Comparison of ENCODE assay signal across 24 mouse cellular contexts in the genomic region with DNA sequence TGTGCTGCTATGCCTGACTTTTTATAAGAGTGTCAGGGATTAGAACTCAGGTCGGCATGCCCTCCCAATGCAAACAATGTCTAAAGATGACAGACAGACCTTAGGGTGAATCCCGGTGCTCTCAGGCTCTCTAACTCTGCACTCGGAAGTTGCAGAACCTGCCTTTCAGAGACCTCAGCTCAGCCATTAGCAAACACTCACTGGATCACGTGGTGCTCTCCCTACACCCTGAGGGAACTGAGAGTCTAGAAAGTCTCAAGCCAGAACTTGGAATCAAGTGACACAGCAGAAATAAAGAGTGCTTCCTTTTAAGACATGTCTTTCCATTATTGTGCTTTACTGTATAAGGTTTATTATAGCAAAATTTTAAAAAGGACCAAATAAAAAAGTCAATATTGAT. TPM values are rescaled to one million over a fixed set of nuclear protein-coding genes. Genes with fewer than 3 reads are reported as not detected.
DNase-seq lines count a peak whose midpoint lies in the region; ATAC-seq and TF ChIP-seq lines count a peak whose summit lies in the region.
"Had no signal": no experiment of that assay in that cellular context is flagged by ENCODE, and none has a peak within 500 bp of the region (broad histone marks: within the 10 kb centered on the region; RNA-seq: fewer than 3 reads in every experiment).

No protein-coding gene starts in this region.

- H3K27me3 ChIP-seq in kidney, embryonic 15.5 days = no peaks in the 10 kb centered on the region
- H3K27me3 ChIP-seq in CH12.LX (replicated peaks) = no peaks in the 10 kb centered on the region
- H3K27me3 ChIP-seq in midbrain, postnatal 0 days (ENCODE audit: insufficient read depth, low read length) = no peaks in the 10 kb centered on the region
- H3K27me3 ChIP-seq: heart, embryonic 12.5 days; limb, embryonic 13.5 days had no signal

- no peak for TF ChIP-seq RAD21 in CH12.LX (IDR thresholded peaks at IDR 0.05; ENCODE audit: low read depth, low read length)

- intact Hi-C loops in left cerebral cortex, postnatal 14 days (cut with DNase I) = loop anchor here (5.0 kb wide), 2 partner anchors 47 to 48 kb away; no protein-coding TSS in a partner anchor

- no peak overlapping the region for H3K9ac ChIP-seq in kidney, embryonic 15.5 days
- no peak overlapping the region for H3K9ac ChIP-seq in CH12.LX (ENCODE audit: insufficient read depth, low read depth)
- H3K9ac ChIP-seq in midbrain, postnatal 0 days (replicated peaks; ENCODE audit: low read length, poor library complexity, severe bottlenecking) = no peak overlapping the region
- H3K9ac ChIP-seq: heart, embryonic 12.5 days; limb, embryonic 13.5 days; liver, embryonic 14.5 days; neural tube, embryonic 12.5 days had no signal

- H3K27ac ChIP-seq in kidney, embryonic 15.5 days = no peak overlapping the region
- H3K27ac ChIP-seq in CH12.LX (ENCODE audit: insufficient read depth, low read depth) = no peak overlapping the region
- H3K27ac ChIP-seq in midbrain, postnatal 0 days (ENCODE audit: low read depth, low read length) = no peak overlapping the region
- H3K27ac ChIP-seq: forebrain, embryonic 10.5 days; hindbrain, postnatal 0 days; limb, embryonic 13.5 days; liver, embryonic 14.5 days; midbrain, embryonic 10.5 days; neural tube, embryonic 12.5 days had no signal

- no peak for ATAC-seq in kidney, embryonic 15.5 days (replicated peaks; ENCODE audit: low FRiP score)
- peak; percentile 61 for ATAC-seq in megakaryocyte progenitor cell, adult 5-6 weeks (replicated peaks; ENCODE audit: poor library complexity)
- ATAC-seq in midbrain, postnatal 0 days (ENCODE audit: low FRiP score) = no peak
- ATAC-seq: hindbrain, postnatal 0 days; intestine, embryonic 16.5 days had no signal

- H3K36me3 ChIP-seq in kidney, embryonic 15.5 days = no peaks in the 10 kb centered on the region
- H3K36me3 ChIP-seq in CH12.LX (replicated peaks in 1 of 2; ENCODE audit: control insufficient read depth in 1 of 2, insufficient read depth in 1 of 2, low read length in 1 of 2) = peaks cover 0 to 5% of the 10 kb centered on the region in 2 experiments
- H3K36me3 ChIP-seq in midbrain, postnatal 0 days (ENCODE audit: insufficient read depth, low read length) = no peaks in the 10 kb centered on the region
- H3K36me3 ChIP-seq: forebrain, embryonic 10.5 days; limb, embryonic 13.5 days; midbrain, embryonic 10.5 days; neural tube, embryonic 12.5 days had no signal

- no peaks in the 10 kb centered on the region for H3K79me2 ChIP-seq in CH12.LX (replicated peaks; ENCODE audit: control insufficient read depth, extremely low read depth, insufficient read depth, poor library complexity, severe bottlenecking)

- dilution Hi-C loops in CH12.LX (cut with MboI; ENCODE audit: extremely low pct_ligation_motif_present, extremely low pct_unique_long_range_greater_than_20kb, low sequenced_read_pairs) = no loop called here

- no peak for TF ChIP-seq CTCF in CH12.LX (conservative IDR thresholded peaks at IDR 0.05 in 1 of 2, IDR thresholded peaks at IDR 0.05 in 1 of 2; ENCODE audit: low read depth in 2 of 2, low read length in 2 of 2)
- TF ChIP-seq CTCF in midbrain, postnatal 0 days (IDR thresholded peaks at IDR 0.05) = no peak

- in situ Hi-C loops in CH12.LX (cut with MboI; ENCODE audit: low pct_ligation_motif_present, low pct_unique_long_range_greater_than_20kb, low sequenced_read_pairs) = no loop called here

- no peak overlapping the region for H3K4me3 ChIP-seq in kidney, embryonic 15.5 days (replicated peaks)
- no peak overlapping the region for H3K4me3 ChIP-seq in CH12.LX (replicated peaks in 1 of 3; ENCODE audit: low read depth in 2 of 3, low read length in 2 of 3, poor library complexity in 1 of 3)
- no peak overlapping the region for H3K4me3 ChIP-seq in midbrain, postnatal 0 days (ENCODE audit: low read depth, low read length)
- H3K4me3 ChIP-seq: forebrain, embryonic 10.5 days; heart, embryonic 12.5 days; limb, embryonic 13.5 days; midbrain, embryonic 10.5 days; neural tube, embryonic 12.5 days had no signal

- H3K4me1 ChIP-seq in kidney, embryonic 15.5 days = peaks cover 73% of the 10 kb centered on the region
- peaks cover 13 to 25% of the 10 kb centered on the region in 2 experiments for H3K4me1 ChIP-seq in CH12.LX (ENCODE audit: control insufficient read depth in 1 of 2, insufficient read depth in 2 of 2)
- peaks cover 14% of the 10 kb centered on the region for H3K4me1 ChIP-seq in midbrain, postnatal 0 days (ENCODE audit: insufficient read depth, low read length)

- no peaks in the 10 kb centered on the region for H3K9me3 ChIP-seq in kidney, embryonic 15.5 days (replicated peaks)
- H3K9me3 ChIP-seq in CH12.LX (replicated peaks; ENCODE audit: low read length) = no peaks in the 10 kb centered on the region
- no peaks in the 10 kb centered on the region for H3K9me3 ChIP-seq in midbrain, postnatal 0 days (ENCODE audit: low read length)
- H3K9me3 ChIP-seq: forebrain, embryonic 10.5 days; heart, embryonic 12.5 days; limb, embryonic 13.5 days; midbrain, embryonic 10.5 days; neural tube, embryonic 12.5 days had no signal

- no peak for TF ChIP-seq POLR2A in CH12.LX (IDR thresholded peaks at IDR 0.05; ENCODE audit: low read depth, low read length)

- peak; percentile 29 for DNase-seq in adrenal gland, postnatal 10 days
- DNase-seq in adrenal gland, adult 18-20 months (ENCODE audit: low spot score in 2 of 2) = no peak
- peak; percentile 11 for DNase-seq in kidney, postnatal 14 days
- peak; percentile 34 for DNase-seq in CH12.LX (ENCODE audit: extremely low read depth)
- DNase-seq in left cerebral cortex, postnatal 14 days (ENCODE audit: low spot score in 2 of 2) = no peak
- no peak for DNase-seq in midbrain, postnatal 0 days (ENCODE audit: low spot score)
- DNase-seq: cerebellum, adult 11 months; cerebellum, adult 9-11 months; gastrocnemius, postnatal 10 days; heart, adult 18-20 months; heart, postnatal 10 days; right cerebral cortex, postnatal 25 days; spleen, adult 18-20 months; thymus, postnatal 36 days had no signal

- no peak overlapping the region for H3K4me2 ChIP-seq in kidney, embryonic 15.5 days
- no peak overlapping the region for H3K4me2 ChIP-seq in CH12.LX (ENCODE audit: insufficient read depth, low read depth, poor library complexity, severe bottlenecking)
- H3K4me2 ChIP-seq in midbrain, postnatal 0 days (ENCODE audit: low read depth, low read length, poor library complexity, severe bottlenecking) = no peak overlapping the region
- H3K4me2 ChIP-seq: heart, embryonic 12.5 days; limb, embryonic 13.5 days; neural tube, embryonic 12.5 days had no signal

- TF ChIP-seq EP300 in CH12.LX (IDR thresholded peaks at IDR 0.05; ENCODE audit: low read length) = no peak

- 71% methylated on average over 4 of the region's 4 CpGs for WGBS in kidney, embryonic 15.5 days
- 72% methylated on average over 4 of the region's 4 CpGs for WGBS in midbrain, postnatal 0 days

TF ChIP-seq in CH12.LX, 34 proteins besides CTCF, POLR2A, EP300 and RAD21:
- TF ChIP-seq CHD1 (IDR thresholded peaks at IDR 0.05; ENCODE audit: low read depth, low read length) (no peak), NELFE (IDR thresholded peaks at IDR 0.05; ENCODE audit: low read depth, low read length) (no peak), MAX (IDR thresholded peaks at IDR 0.05; ENCODE audit: low read length) (peak; percentile 39; the same call in 1 of the 2 replicates), USF2 (conservative IDR thresholded peaks at IDR 0.05; ENCODE audit: low read depth, low read length) (peak; percentile 85), USF1 (IDR thresholded peaks at IDR 0.05; ENCODE audit: low read depth, low read length) (peak; percentile 81), KAT2A (IDR thresholded peaks at IDR 0.05; ENCODE audit: insufficient replicate concordance, low read length) (no peak)
TF ChIP-seq in CH12.LX: peak in this region for 3.

RNA-seq across cellular contexts. Expression of a gene that starts 37.1 kb away (rescaled TPM):
- 100 to 1,000 TPM in 1 of 2 experiments, 10 to 100 TPM in 1; 92.2 to 104 TPM for total RNA-seq in adrenal gland, postnatal 10 days (2021)
- 10 to 100 TPM; 69.6 to 91.1 TPM for total RNA-seq in adrenal gland, adult 18-20 months (2021)
- polyA plus RNA-seq in kidney, embryonic 15.5 days (2015; fragmentation: Nextera tagmentation; extraction: Ambion mirVana) = 122 and 124 TPM in 2 replicates
- total RNA-seq in CH12.LX (2012; rRNA removed) = 21.0 and 26.3 TPM in 2 replicates
- 24.3 and 24.4 TPM in 2 replicates for total RNA-seq in CH12.LX (2014; rRNA removed)
- polyA plus RNA-seq in CH12.LX (2012; ENCODE audit: insufficient read length, low read depth) = 37.9 and 39.0 TPM in 2 replicates
- 295 and 305 TPM in 2 replicates for total RNA-seq in megakaryocyte progenitor cell, adult 5-6 weeks (2015)
- 358 and 441 TPM in 2 replicates for total RNA-seq in megakaryocyte progenitor cell, adult 5-6 weeks (2017)
- 100 to 1,000 TPM; 102 to 105 TPM for total RNA-seq in left cerebral cortex, postnatal 14 days (2021)
- 19.5 and 19.8 TPM in 2 replicates for total RNA-seq in midbrain, postnatal 0 days (2014; rRNA removed)
- polyA plus RNA-seq in midbrain, postnatal 0 days (2015; fragmentation: Nextera tagmentation; extraction: Ambion mirVana) = 77.3 and 96.7 TPM in 2 replicates

Comparison
In these comparisons a context has a peak if more than half of its experiments do, and no peak if none do; other contexts are left out.
1. DNase-seq: peak in adrenal gland, postnatal 10 days (single experiment), kidney, postnatal 14 days (single experiment) and CH12.LX (single experiment); none in adrenal gland, adult 18-20 months (0 of 2), left cerebral cortex, postnatal 14 days (0 of 2) and midbrain, postnatal 0 days (single experiment).